Mouse (Mus musculus): ENCODE results near the gene Grik5. TPM values are rescaled to one million over a fixed set of nuclear protein-coding genes. Genes with fewer than 3 reads are reported as not detected.

Gene Grik5
- polyA plus RNA-seq, 1 experiment from 2014 or later = 6.0 TPM

GRCm38 (mm10) chr7:25003820-25004388 lies 68.2 kb downstream of the Grik5 start:
- peaks cover 53% of the 10 kb centered on the region for H3K27me3 ChIP-seq
- ATAC-seq (ENCODE audit: insufficient number of reproducible peaks, low FRiP score, low TSS enrichment, low read depth) = no peak
- H3K4me1 ChIP-seq = peaks cover 13% of the 10 kb centered on the region
- no peaks in the 10 kb centered on the region for H3K36me3 ChIP-seq
- 83% methylated on average over 8 of the region's 8 CpGs for WGBS
- no peaks in the 10 kb centered on the region for H3K9me3 ChIP-seq (replicated peaks)
- H3K27ac ChIP-seq (replicated peaks) = no peak overlapping the region
- H3K4me3 ChIP-seq (replicated peaks) = no peak overlapping the region
- H3K9ac ChIP-seq = no peak overlapping the region
- H3K4me2 ChIP-seq (replicated peaks) = no peak overlapping the region

- H3K27me3 ChIP-seq = peaks cover 47% of the 10 kb centered on the region
- no peaks in the 10 kb centered on the region for H3K36me3 ChIP-seq
- WGBS = 27% methylated on average over 11 of the region's 11 CpGs
- no peak overlapping the region for H3K9ac ChIP-seq
- no peak overlapping the region for H3K27ac ChIP-seq (replicated peaks)
- H3K4me1 ChIP-seq = peaks cover 11% of the 10 kb centered on the region
- H3K4me3 ChIP-seq (replicated peaks) = no peak overlapping the region
- H3K4me2 ChIP-seq (replicated peaks) = no peak overlapping the region
- H3K9me3 ChIP-seq (replicated peaks) = no peaks in the 10 kb centered on the region
- no peak for ATAC-seq (ENCODE audit: insufficient number of reproducible peaks, low FRiP score, low TSS enrichment, low read depth)
Observed at GRCm38 (mm10) chr7:25003291-25003690, 68.9 kb downstream of the Grik5 start.

- no peak for ATAC-seq (ENCODE audit: insufficient number of reproducible peaks, low FRiP score, low TSS enrichment, low read depth)
- Histone ChIP-seq H3K9ac (no peak overlapping the region), H3K36me3 (no peaks in the 10 kb centered on the region), H3K4me1 (peaks cover 7% of the 10 kb centered on the region), H3K27me3 (peaks cover 21% of the 10 kb centered on the region), H3K4me2 (replicated peaks) (no peak overlapping the region), H3K27ac (replicated peaks) (no peak overlapping the region), H3K4me3 (replicated peaks) (no peak overlapping the region), H3K9me3 (replicated peaks) (no peaks in the 10 kb centered on the region)
- WGBS = 71% methylated on average over 12 of the region's 12 CpGs
Observed at GRCm38 (mm10) chr7:25000711-25001110, 71.4 kb downstream of the Grik5 start.

GRCm38 (mm10) chr7:25000211-25000610 lies 71.9 kb downstream of the Grik5 start:
- H3K36me3 ChIP-seq = no peaks in the 10 kb centered on the region
- H3K27ac ChIP-seq (replicated peaks) = no peak overlapping the region
- H3K4me2 ChIP-seq (replicated peaks) = no peak overlapping the region
- ATAC-seq (ENCODE audit: insufficient number of reproducible peaks, low FRiP score, low TSS enrichment, low read depth) = no peak
- 55% methylated on average over 7 of the region's 7 CpGs for WGBS
- H3K9ac ChIP-seq = no peak overlapping the region
- H3K4me1 ChIP-seq = peaks cover 2% of the 10 kb centered on the region
- peaks cover 16% of the 10 kb centered on the region for H3K27me3 ChIP-seq
- H3K4me3 ChIP-seq (replicated peaks) = no peak overlapping the region
- no peaks in the 10 kb centered on the region for H3K9me3 ChIP-seq (replicated peaks)

GRCm38 (mm10) chr7:24993081-24993480 lies 79.1 kb downstream of the Grik5 start:
- Histone ChIP-seq H3K36me3 (no peaks in the 10 kb centered on the region), H3K4me3 (replicated peaks) (no peak overlapping the region), H3K27ac (replicated peaks) (no peak overlapping the region), H3K9me3 (replicated peaks) (no peaks in the 10 kb centered on the region), H3K4me2 (replicated peaks) (no peak overlapping the region), H3K27me3 (no peaks in the 10 kb centered on the region), H3K9ac (no peak overlapping the region), H3K4me1 (no peaks in the 10 kb centered on the region)
- WGBS = 69% methylated on average over 6 of the region's 6 CpGs
- ATAC-seq (ENCODE audit: insufficient number of reproducible peaks, low FRiP score, low TSS enrichment, low read depth) = no peak

GRCm38 (mm10) chr7:24990478-24990877 lies 81.7 kb downstream of the Grik5 start:
- Histone ChIP-seq H3K4me1 (no peaks in the 10 kb centered on the region), H3K9me3 (replicated peaks) (no peaks in the 10 kb centered on the region), H3K4me3 (replicated peaks) (no peak overlapping the region), H3K9ac (no peak overlapping the region), H3K27me3 (no peaks in the 10 kb centered on the region), H3K36me3 (no peaks in the 10 kb centered on the region), H3K4me2 (replicated peaks) (no peak overlapping the region), H3K27ac (replicated peaks) (no peak overlapping the region)
- 79% methylated on average over 8 of the region's 8 CpGs for WGBS
- no peak for ATAC-seq (ENCODE audit: insufficient number of reproducible peaks, low FRiP score, low TSS enrichment, low read depth)

DNA sequence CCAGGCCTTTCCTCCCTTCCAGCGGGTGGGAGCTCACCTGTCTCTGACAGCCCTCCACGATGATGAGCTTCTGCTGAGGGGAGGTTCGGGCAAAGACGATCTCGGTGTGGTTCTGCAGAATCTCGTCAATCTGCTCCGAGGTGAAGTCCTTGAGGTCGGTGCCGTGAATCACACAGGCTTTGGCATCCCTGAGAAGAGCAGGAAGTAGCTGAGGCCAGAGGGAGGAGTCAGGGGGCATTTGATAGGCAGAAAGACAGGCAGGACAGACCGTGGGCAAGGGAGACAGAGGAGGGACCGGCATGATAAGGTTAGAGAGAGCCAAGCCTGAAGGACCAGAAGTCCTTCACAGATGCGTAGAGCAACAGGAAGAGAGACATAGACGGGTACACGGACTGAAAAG lies 84.2 kb downstream of the Grik5 start:
- WGBS = 82% methylated on average over 14 of the region's 14 CpGs
- Histone ChIP-seq H3K27ac (replicated peaks) (no peak overlapping the region), H3K9me3 (replicated peaks) (no peaks in the 10 kb centered on the region), H3K4me1 (no peaks in the 10 kb centered on the region), H3K4me2 (replicated peaks) (no peak overlapping the region), H3K36me3 (no peaks in the 10 kb centered on the region), H3K27me3 (no peaks in the 10 kb centered on the region), H3K9ac (no peak overlapping the region), H3K4me3 (replicated peaks) (no peak overlapping the region)
- ATAC-seq (ENCODE audit: insufficient number of reproducible peaks, low FRiP score, low TSS enrichment, low read depth) = no peak

DNA sequence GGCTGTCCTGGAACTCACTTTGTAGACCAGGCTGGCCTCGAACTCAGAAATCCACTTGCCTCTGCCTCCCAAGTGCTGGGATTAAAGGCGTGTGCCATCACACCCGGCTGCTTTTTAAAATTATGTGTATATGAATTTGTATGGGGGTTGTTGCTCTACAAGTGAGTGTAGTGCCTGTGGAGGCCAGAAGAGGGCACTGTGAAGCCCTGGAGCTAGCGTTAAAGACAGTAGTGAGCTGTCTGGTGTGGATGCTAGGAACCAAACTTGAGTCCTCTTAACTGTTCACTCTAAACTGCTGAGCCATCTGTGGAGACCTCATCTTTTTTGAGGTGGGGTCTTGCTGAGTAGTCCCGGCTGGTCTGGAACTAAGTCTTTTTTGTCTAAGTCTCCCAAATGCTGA lies 86.3 kb downstream of the Grik5 start:
- Histone ChIP-seq H3K4me1 (no peaks in the 10 kb centered on the region), H3K4me3 (replicated peaks) (no peak overlapping the region), H3K9me3 (replicated peaks) (no peaks in the 10 kb centered on the region), H3K36me3 (no peaks in the 10 kb centered on the region), H3K9ac (no peak overlapping the region), H3K27me3 (no peaks in the 10 kb centered on the region), H3K4me2 (replicated peaks) (no peak overlapping the region), H3K27ac (replicated peaks) (no peak overlapping the region)
- 66% methylated on average over 5 of the region's 5 CpGs for WGBS
- ATAC-seq (ENCODE audit: insufficient number of reproducible peaks, low FRiP score, low TSS enrichment, low read depth) = no peak

DNA sequence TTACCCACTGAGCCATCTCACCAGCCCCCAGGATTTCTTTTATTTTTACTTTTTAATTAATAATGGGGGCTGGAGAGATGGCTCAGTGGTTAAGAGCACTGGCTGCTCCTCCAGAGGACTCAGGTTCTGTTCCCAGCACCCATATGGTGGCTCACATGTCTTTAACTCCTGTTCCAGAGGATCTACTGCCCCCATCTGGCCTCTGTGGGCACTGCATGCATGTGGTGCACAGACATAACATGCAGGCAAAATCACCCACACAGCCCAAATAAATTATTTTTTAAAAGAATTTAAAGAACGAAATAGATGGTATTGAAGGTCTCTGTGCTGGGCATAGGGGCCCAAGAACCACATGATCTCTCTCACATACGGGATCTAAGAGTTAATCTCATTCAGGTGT lies 87.8 kb downstream of the Grik5 start:
- ATAC-seq (ENCODE audit: insufficient number of reproducible peaks, low FRiP score, low TSS enrichment, low read depth) = no peak
- Histone ChIP-seq H3K4me1 (no peaks in the 10 kb centered on the region), H3K36me3 (no peaks in the 10 kb centered on the region), H3K9me3 (replicated peaks) (no peaks in the 10 kb centered on the region), H3K27ac (replicated peaks) (no peak overlapping the region), H3K27me3 (no peaks in the 10 kb centered on the region), H3K4me2 (replicated peaks) (no peak overlapping the region), H3K4me3 (replicated peaks) (no peak overlapping the region), H3K9ac (no peak overlapping the region)
- 84% methylated on average over 2 of the region's 2 CpGs for WGBS

- Histone ChIP-seq H3K4me2 (replicated peaks) (no peak overlapping the region), H3K9me3 (replicated peaks) (no peaks in the 10 kb centered on the region), H3K4me3 (replicated peaks) (no peak overlapping the region), H3K9ac (no peak overlapping the region), H3K27ac (replicated peaks) (no peak overlapping the region), H3K27me3 (no peaks in the 10 kb centered on the region), H3K36me3 (no peaks in the 10 kb centered on the region), H3K4me1 (no peaks in the 10 kb centered on the region)
- 87% methylated on average over 5 of the region's 5 CpGs for WGBS
- no peak for ATAC-seq (ENCODE audit: insufficient number of reproducible peaks, low FRiP score, low TSS enrichment, low read depth)
Observed at GRCm38 (mm10) chr7:24983396-24983795, 88.8 kb downstream of the Grik5 start.

GRCm38 (mm10) chr7:24980439-24980838 lies 91.7 kb downstream of the Grik5 start:
- Histone ChIP-seq H3K4me2 (replicated peaks) (no peak overlapping the region), H3K27ac (replicated peaks) (no peak overlapping the region), H3K9ac (no peak overlapping the region), H3K27me3 (no peaks in the 10 kb centered on the region), H3K9me3 (replicated peaks) (no peaks in the 10 kb centered on the region), H3K4me3 (replicated peaks) (no peak overlapping the region), H3K36me3 (no peaks in the 10 kb centered on the region), H3K4me1 (no peaks in the 10 kb centered on the region)
- WGBS = 81% methylated on average over 7 of the region's 7 CpGs
- ATAC-seq (ENCODE audit: insufficient number of reproducible peaks, low FRiP score, low TSS enrichment, low read depth) = no peak

DNA sequence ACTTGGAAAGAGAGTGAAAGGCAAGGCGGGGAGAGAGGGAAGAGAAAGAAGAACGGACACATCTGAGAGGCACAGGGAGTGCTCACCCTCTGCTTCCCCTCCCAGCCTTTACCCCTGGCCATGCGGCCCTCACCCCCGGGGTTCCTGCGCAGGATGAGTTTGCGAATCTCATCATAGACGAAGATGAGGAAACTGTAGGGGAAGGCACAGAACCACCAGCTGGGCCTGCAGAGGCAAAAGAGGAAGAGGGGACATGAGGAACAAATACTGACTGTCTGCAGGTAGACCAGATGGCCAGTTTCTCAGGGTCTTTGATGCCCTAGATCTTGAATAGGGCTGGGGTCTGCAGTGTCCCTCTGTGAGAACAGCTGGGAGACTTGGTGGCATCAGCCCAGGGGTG lies 93.4 kb downstream of the Grik5 start:
- Histone ChIP-seq H3K9me3 (replicated peaks) (no peaks in the 10 kb centered on the region), H3K4me1 (no peaks in the 10 kb centered on the region), H3K27ac (replicated peaks) (no peak overlapping the region), H3K9ac (no peak overlapping the region), H3K4me3 (replicated peaks) (no peak overlapping the region), H3K36me3 (no peaks in the 10 kb centered on the region), H3K4me2 (replicated peaks) (no peak overlapping the region), H3K27me3 (no peaks in the 10 kb centered on the region)
- no peak for ATAC-seq (ENCODE audit: insufficient number of reproducible peaks, low FRiP score, low TSS enrichment, low read depth)
- 85% methylated on average over 7 of the region's 7 CpGs for WGBS

All from embryonic facial prominence, embryonic 15.5 days (tissue).